ENCODE assay signal across 14 mouse cellular contexts in the genomic region with DNA sequence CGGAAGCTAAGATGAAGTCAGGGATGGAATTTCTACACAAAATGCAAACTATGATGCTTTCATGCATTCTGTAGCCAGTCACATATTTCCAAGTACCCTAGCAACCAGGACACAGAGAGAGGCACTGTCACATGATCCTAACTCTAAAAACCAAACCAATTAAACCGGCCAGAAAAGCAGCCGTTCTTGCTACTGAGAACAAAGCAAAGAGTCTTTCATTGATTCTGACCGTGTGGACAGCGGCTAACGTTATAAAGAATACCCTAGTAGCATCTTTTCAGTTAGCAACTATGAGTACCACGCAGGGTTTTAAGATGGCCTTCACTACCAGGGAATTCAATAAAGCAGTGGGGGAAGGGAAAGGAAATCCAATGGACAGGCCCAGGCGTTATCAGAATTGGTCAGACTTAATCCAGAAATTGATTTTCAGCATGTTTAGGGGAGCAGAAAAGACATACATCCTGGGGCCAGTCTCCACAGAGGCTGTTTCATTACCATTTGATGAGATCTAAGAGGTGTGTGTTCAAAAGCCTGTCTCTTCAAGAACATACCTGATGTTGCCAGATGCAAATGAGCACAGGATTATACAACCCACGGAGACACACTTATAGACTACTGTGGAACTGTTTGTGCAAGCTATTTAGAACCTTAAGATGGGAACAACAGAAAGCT.
A peak's percentile ranks its signal among the peaks of the same experiment; 100 is the strongest.
DNase-seq lines count a peak whose midpoint lies in the region; ATAC-seq and TF ChIP-seq lines count a peak whose summit lies in the region.
"Had no signal": no experiment of that assay in that cellular context is flagged by ENCODE, and none has a peak within 500 bp of the region (broad histone marks: within the 10 kb centered on the region; RNA-seq: fewer than 3 reads in every experiment).

No protein-coding gene starts in this region.

- peak overlapping the region; percentile 77 for H3K27ac ChIP-seq in forebrain, embryonic 10.5 days
- H3K27ac ChIP-seq in hindbrain, embryonic 12.5 days: peak overlapping the region; percentile 37; the same call in 1 of the 2 replicates
- H3K27ac ChIP-seq in midbrain, embryonic 12.5 days (replicated peaks): peak overlapping the region; percentile 35
- H3K27ac ChIP-seq: gastrocnemius, adult 2 months; limb, embryonic 13.5 days had no signal

- H3K36me3 ChIP-seq in forebrain, embryonic 10.5 days (replicated peaks): no peaks in the 10 kb centered on the region
- H3K36me3 ChIP-seq in hindbrain, embryonic 12.5 days: no peaks in the 10 kb centered on the region
- H3K36me3 ChIP-seq in midbrain, embryonic 12.5 days: no peaks in the 10 kb centered on the region
- H3K36me3 ChIP-seq: limb, embryonic 13.5 days had no signal

- ATAC-seq in hindbrain, embryonic 12.5 days (ENCODE audit: low FRiP score): peak; percentile 57
- peak; percentile 72 for ATAC-seq in midbrain, embryonic 12.5 days (ENCODE audit: low FRiP score, low read depth)

- peak; percentile 75 for DNase-seq in brain, embryonic 14.5 days (ENCODE audit: low read depth)
- DNase-seq in forebrain, embryonic 10.5 days (ENCODE audit: extremely low spot score, low spot score): peak; percentile 34
- no peak for DNase-seq in left cerebral cortex, adult 11 months (ENCODE audit: low spot score)
- DNase-seq in spleen, postnatal 4 days (ENCODE audit: low spot score in 2 of 2): no peak
- no peak for DNase-seq in kidney, postnatal 25 days
- DNase-seq: cerebellum, adult 8-10 months; gastrocnemius, adult 2 months; heart, adult 11 months; kidney, adult 8-10 months; kidney, postnatal 4 days; layer of hippocampus, postnatal 36 days had no signal

- no peaks in the 10 kb centered on the region for H3K9me3 ChIP-seq in forebrain, embryonic 10.5 days
- H3K9me3 ChIP-seq in hindbrain, embryonic 12.5 days (replicated peaks): no peaks in the 10 kb centered on the region
- H3K9me3 ChIP-seq in midbrain, embryonic 12.5 days: no peaks in the 10 kb centered on the region
- H3K9me3 ChIP-seq: limb, embryonic 13.5 days had no signal

- H3K4me2 ChIP-seq in hindbrain, embryonic 12.5 days (replicated peaks): no peak overlapping the region
- no peak overlapping the region for H3K4me2 ChIP-seq in midbrain, embryonic 12.5 days (replicated peaks)
- H3K4me2 ChIP-seq: limb, embryonic 13.5 days had no signal

- peaks cover 35% of the 10 kb centered on the region for H3K4me1 ChIP-seq in forebrain, embryonic 10.5 days
- 0 out of 2 replicates have a peak, but pooled peaks cover 6% of the 10 kb centered on the region for H3K4me1 ChIP-seq in hindbrain, embryonic 12.5 days
- H3K4me1 ChIP-seq in midbrain, embryonic 12.5 days: peaks cover 14% of the 10 kb centered on the region

- no peak for TF ChIP-seq POLR2A in brain, embryonic 14.5 days (IDR thresholded peaks at IDR 0.05; ENCODE audit: borderline replicate concordance, extremely low read depth, insufficient read depth, insufficient read length, poor library complexity, severe bottlenecking)

- H3K4me3 ChIP-seq in forebrain, embryonic 10.5 days: no peak overlapping the region
- H3K4me3 ChIP-seq in hindbrain, embryonic 12.5 days: no peak overlapping the region
- H3K4me3 ChIP-seq in midbrain, embryonic 12.5 days: no peak overlapping the region
- H3K4me3 ChIP-seq: gastrocnemius, adult 2 months; limb, embryonic 13.5 days had no signal

- no peaks in the 10 kb centered on the region for H3K27me3 ChIP-seq in forebrain, embryonic 10.5 days (ENCODE audit: poor library complexity, severe bottlenecking)
- H3K27me3 ChIP-seq in hindbrain, embryonic 12.5 days: no peaks in the 10 kb centered on the region
- H3K27me3 ChIP-seq in midbrain, embryonic 12.5 days: peaks cover 4% of the 10 kb centered on the region; the same call in 1 of the 2 replicates
- H3K27me3 ChIP-seq: limb, embryonic 13.5 days had no signal

- no peak for TF ChIP-seq CTCF in brain, embryonic 14.5 days (IDR thresholded peaks at IDR 0.05; ENCODE audit: borderline replicate concordance, extremely low read depth, insufficient read depth, insufficient read length)

- WGBS in forebrain, embryonic 10.5 days: 48% methylated on average over 9 of the region's 9 CpGs
- 44% methylated on average over 9 of the region's 9 CpGs for WGBS in hindbrain, embryonic 12.5 days
- 20% methylated on average over 9 of the region's 9 CpGs for WGBS in midbrain, embryonic 12.5 days

- H3K9ac ChIP-seq in hindbrain, embryonic 12.5 days: no peak overlapping the region
- no peak overlapping the region for H3K9ac ChIP-seq in midbrain, embryonic 12.5 days (replicated peaks)
- H3K9ac ChIP-seq: limb, embryonic 13.5 days had no signal

Comparison
In these comparisons a context has a peak if more than half of its experiments do, and no peak if none do; other contexts are left out.
1. DNase-seq: peak in brain, embryonic 14.5 days (single experiment) and forebrain, embryonic 10.5 days (single experiment); none in left cerebral cortex, adult 11 months (single experiment), spleen, postnatal 4 days (0 of 2) and kidney, postnatal 25 days (0 of 2).
2. Peak in every context shown above with its lines, with median percentiles within 50 percentile points of each other: H3K27ac ChIP-seq.